Mouse (Mus musculus): ENCODE measurements at regions not wholly inside any gene's neighbourhood (a gene's known extent, or its start where the extent isn't known, plus 50 kb on each side); places are given as distances from the start of the nearest gene placed in this dataset.

GRCm38 (mm10) chrX:99275536-99275935 lies 139.6 kb downstream of the Efnb1 start:
- ATAC-seq (replicated peaks; ENCODE audit: low FRiP score, low TSS enrichment, low read depth), result no peak

GRCm38 (mm10) chrX:99271908-99272307 lies 136.0 kb downstream of the Efnb1 start:
- Histone ChIP-seq H3K9me3 (ENCODE audit: control insufficient read depth, low read length) (no peaks in the 10 kb centered on the region), H3K9ac (ENCODE audit: low read length) (no peak overlapping the region), H3K4me3 (ENCODE audit: low read depth, low read length) (no peak overlapping the region), H3K4me1 (replicated peaks; ENCODE audit: control insufficient read depth, insufficient read depth, low read length) (no peaks in the 10 kb centered on the region), H3K27me3 (replicated peaks; ENCODE audit: control insufficient read depth, insufficient read depth, low read length) (peaks cover under 1% of the 10 kb centered on the region; the same call in 1 of the 2 replicates), H3K27ac (ENCODE audit: low read depth) (no peak overlapping the region), H3K4me2 (ENCODE audit: low read length) (no peak overlapping the region), H3K36me3 (ENCODE audit: control insufficient read depth, insufficient read depth, low read length) (no peaks in the 10 kb centered on the region)
- ATAC-seq (replicated peaks; ENCODE audit: low FRiP score, low TSS enrichment, low read depth) (no peak), DNase-seq (ENCODE audit: low spot score) (no peak)
- WGBS, result 63% methylated on average over 3 of the region's 3 CpGs

More at GRCm38 (mm10) chrX:99275536-99275935, 139.6 kb downstream of the Efnb1 start:
- H3K4me3 ChIP-seq (ENCODE audit: low read depth, low read length), result no peak overlapping the region
- WGBS, result 63% methylated on average over 5 of the region's 5 CpGs
- DNase-seq (ENCODE audit: low spot score), result no peak
- H3K4me1 ChIP-seq (replicated peaks; ENCODE audit: control insufficient read depth, insufficient read depth, low read length), result no peaks in the 10 kb centered on the region
- H3K9ac ChIP-seq (ENCODE audit: low read length), result no peak overlapping the region
- no peaks in the 10 kb centered on the region for H3K36me3 ChIP-seq (ENCODE audit: control insufficient read depth, insufficient read depth, low read length)
- no peak overlapping the region for H3K4me2 ChIP-seq (ENCODE audit: low read length)
- peaks cover 5% of the 10 kb centered on the region; the same call in 1 of the 2 replicates for H3K27me3 ChIP-seq (replicated peaks; ENCODE audit: control insufficient read depth, insufficient read depth, low read length)
- no peaks in the 10 kb centered on the region for H3K9me3 ChIP-seq (ENCODE audit: control insufficient read depth, low read length)
- no peak overlapping the region for H3K27ac ChIP-seq (ENCODE audit: low read depth)

- Histone ChIP-seq H3K9me3 (ENCODE audit: control insufficient read depth, low read length) (no peaks in the 10 kb centered on the region), H3K4me1 (replicated peaks; ENCODE audit: control insufficient read depth, insufficient read depth, low read length) (no peaks in the 10 kb centered on the region), H3K4me3 (ENCODE audit: low read depth, low read length) (no peak overlapping the region), H3K27ac (ENCODE audit: low read depth) (no peak overlapping the region), H3K27me3 (replicated peaks; ENCODE audit: control insufficient read depth, insufficient read depth, low read length) (0 out of 2 replicates have a peak, but pooled peaks cover 6% of the 10 kb centered on the region), H3K36me3 (ENCODE audit: control insufficient read depth, insufficient read depth, low read length) (no peaks in the 10 kb centered on the region), H3K4me2 (ENCODE audit: low read length) (no peak overlapping the region), H3K9ac (ENCODE audit: low read length) (no peak overlapping the region)
- WGBS, result 72% methylated on average over 5 of the region's 5 CpGs
- no peak for DNase-seq (ENCODE audit: low spot score)
- no peak for ATAC-seq (replicated peaks; ENCODE audit: low FRiP score, low TSS enrichment, low read depth)
Measured at GRCm38 (mm10) chrX:99249038-99249607, 113.2 kb downstream of the Efnb1 start.

DNA sequence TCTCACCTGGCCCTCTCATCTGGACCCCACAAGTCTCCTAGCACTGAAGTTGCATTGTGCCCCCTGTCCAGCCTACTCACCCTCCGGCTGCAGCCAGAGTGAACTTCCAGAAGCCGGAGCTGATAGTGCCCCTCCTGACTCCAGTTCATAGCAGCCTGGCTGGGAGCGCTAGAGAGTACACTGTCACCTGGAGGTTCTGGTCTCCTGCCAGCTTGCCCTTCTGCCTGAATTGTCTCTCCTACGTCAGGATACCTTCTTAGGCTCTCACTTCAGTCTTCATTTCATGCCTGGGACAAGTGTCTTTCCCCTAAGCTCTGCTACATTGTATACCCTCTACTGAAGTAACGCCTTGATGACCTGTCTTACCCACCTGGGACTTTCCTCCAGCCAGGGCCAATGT lies 112.3 kb downstream of the Efnb1 start:
- 84% methylated on average over 5 of the region's 5 CpGs for WGBS
- Histone ChIP-seq H3K4me3 (ENCODE audit: low read depth, low read length) (no peak overlapping the region), H3K4me2 (ENCODE audit: low read length) (no peak overlapping the region), H3K27me3 (replicated peaks; ENCODE audit: control insufficient read depth, insufficient read depth, low read length) (0 out of 2 replicates have a peak, but pooled peaks cover 6% of the 10 kb centered on the region), H3K36me3 (ENCODE audit: control insufficient read depth, insufficient read depth, low read length) (no peaks in the 10 kb centered on the region), H3K27ac (ENCODE audit: low read depth) (no peak overlapping the region), H3K9me3 (ENCODE audit: control insufficient read depth, low read length) (no peaks in the 10 kb centered on the region), H3K9ac (ENCODE audit: low read length) (no peak overlapping the region), H3K4me1 (replicated peaks; ENCODE audit: control insufficient read depth, insufficient read depth, low read length) (no peaks in the 10 kb centered on the region)
- ATAC-seq (replicated peaks; ENCODE audit: low FRiP score, low TSS enrichment, low read depth), result no peak
- DNase-seq (ENCODE audit: low spot score), result no peak

DNA sequence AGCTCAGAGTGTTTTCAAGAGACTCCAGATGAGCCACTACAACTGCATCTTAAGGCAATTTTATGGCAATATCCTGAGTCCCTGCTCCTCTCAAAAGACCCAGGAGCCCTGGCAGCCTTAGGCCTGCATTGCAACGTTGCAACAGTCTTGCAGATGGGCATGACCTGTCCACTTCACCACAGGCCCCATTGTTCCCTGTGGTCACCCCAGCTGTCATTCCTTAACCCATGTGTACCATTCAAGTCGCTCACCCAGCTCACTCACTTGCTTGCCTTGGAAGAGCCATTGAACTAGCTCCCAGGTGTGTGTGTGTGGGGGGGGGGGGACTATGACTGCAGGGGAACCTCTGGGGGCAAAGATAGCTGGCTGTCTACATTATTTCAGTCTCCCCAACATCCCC lies 110.8 kb downstream of the Efnb1 start:
- WGBS, result 76% methylated on average over 2 of the region's 2 CpGs
- Histone ChIP-seq H3K4me1 (replicated peaks; ENCODE audit: control insufficient read depth, insufficient read depth, low read length) (0 out of 2 replicates have a peak, but pooled peaks cover 3% of the 10 kb centered on the region), H3K4me2 (ENCODE audit: low read length) (no peak overlapping the region), H3K9me3 (ENCODE audit: control insufficient read depth, low read length) (no peaks in the 10 kb centered on the region), H3K27ac (ENCODE audit: low read depth) (no peak overlapping the region), H3K27me3 (replicated peaks; ENCODE audit: control insufficient read depth, insufficient read depth, low read length) (peaks cover 8% of the 10 kb centered on the region; the same call in 1 of the 2 replicates), H3K4me3 (ENCODE audit: low read depth, low read length) (no peak overlapping the region), H3K36me3 (ENCODE audit: control insufficient read depth, insufficient read depth, low read length) (no peaks in the 10 kb centered on the region), H3K9ac (ENCODE audit: low read length) (no peak overlapping the region)
- ATAC-seq (replicated peaks; ENCODE audit: low FRiP score, low TSS enrichment, low read depth) (no peak), DNase-seq (ENCODE audit: low spot score) (no peak)

DNA sequence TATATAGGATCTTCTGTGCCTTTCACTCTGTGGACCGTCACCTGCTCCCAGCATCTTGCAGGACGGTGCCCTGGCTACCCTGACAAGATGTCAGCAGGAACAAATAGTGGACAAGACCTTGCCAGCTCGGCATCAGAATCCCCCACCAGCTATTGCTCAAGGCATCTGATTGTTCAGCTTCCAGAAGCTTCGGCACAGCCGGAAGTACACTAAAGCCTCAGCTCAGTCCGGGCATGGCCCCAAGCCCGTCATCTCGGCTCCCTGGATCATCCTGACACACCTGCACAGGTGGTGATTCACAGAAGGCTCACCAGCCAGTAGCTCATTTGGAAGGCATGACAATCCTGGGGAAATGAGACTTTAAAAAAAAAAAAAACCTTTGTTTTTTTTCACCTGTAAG lies 110.1 kb downstream of the Efnb1 start:
- WGBS, result 80% methylated on average over 8 of the region's 8 CpGs
- no peak for ATAC-seq (replicated peaks; ENCODE audit: low FRiP score, low TSS enrichment, low read depth)
- Histone ChIP-seq H3K9me3 (ENCODE audit: control insufficient read depth, low read length) (no peaks in the 10 kb centered on the region), H3K4me3 (ENCODE audit: low read depth, low read length) (no peak overlapping the region), H3K36me3 (ENCODE audit: control insufficient read depth, insufficient read depth, low read length) (no peaks in the 10 kb centered on the region), H3K27me3 (replicated peaks; ENCODE audit: control insufficient read depth, insufficient read depth, low read length) (peaks cover 8% of the 10 kb centered on the region; the same call in 1 of the 2 replicates), H3K27ac (ENCODE audit: low read depth) (no peak overlapping the region), H3K9ac (ENCODE audit: low read length) (no peak overlapping the region), H3K4me2 (ENCODE audit: low read length) (no peak overlapping the region), H3K4me1 (replicated peaks; ENCODE audit: control insufficient read depth, insufficient read depth, low read length) (0 out of 2 replicates have a peak, but pooled peaks cover 3% of the 10 kb centered on the region)
- DNase-seq (ENCODE audit: low spot score), result no peak

DNA sequence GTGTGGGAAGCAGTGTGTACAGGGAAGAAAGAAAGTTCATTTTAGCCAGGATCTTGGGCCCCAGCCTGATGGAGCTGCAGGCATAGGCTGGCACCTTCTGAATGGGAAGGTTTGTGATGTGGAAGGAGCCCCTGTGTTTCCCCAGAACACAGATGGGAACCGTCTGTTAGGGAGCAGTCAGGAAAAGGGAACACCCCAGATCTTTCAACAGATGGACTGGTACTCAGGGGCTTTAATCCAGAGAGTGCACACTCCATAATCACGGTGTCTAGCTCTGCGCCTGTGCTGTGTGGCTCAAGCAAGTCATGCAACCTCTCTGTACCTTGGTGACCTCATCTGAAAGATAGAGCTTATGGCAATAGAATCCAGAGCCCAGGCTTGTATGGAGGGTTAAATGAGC lies 109.6 kb downstream of the Efnb1 start:
- no peak overlapping the region for H3K9ac ChIP-seq (ENCODE audit: low read length)

GRCm38 (mm10) chrX:99243251-99243650 lies 107.3 kb downstream of the Efnb1 start:
- Histone ChIP-seq H3K27ac (ENCODE audit: low read depth) (no peak overlapping the region), H3K9me3 (ENCODE audit: control insufficient read depth, low read length) (no peaks in the 10 kb centered on the region), H3K36me3 (ENCODE audit: control insufficient read depth, insufficient read depth, low read length) (no peaks in the 10 kb centered on the region), H3K4me1 (replicated peaks; ENCODE audit: control insufficient read depth, insufficient read depth, low read length) (0 out of 2 replicates have a peak, but pooled peaks cover 3% of the 10 kb centered on the region), H3K4me2 (ENCODE audit: low read length) (no peak overlapping the region), H3K9ac (ENCODE audit: low read length) (no peak overlapping the region), H3K4me3 (ENCODE audit: low read depth, low read length) (no peak overlapping the region), H3K27me3 (replicated peaks; ENCODE audit: control insufficient read depth, insufficient read depth, low read length) (peaks cover 5% of the 10 kb centered on the region; the same call in 1 of the 2 replicates)
- no peak for ATAC-seq (replicated peaks; ENCODE audit: low FRiP score, low TSS enrichment, low read depth)
- WGBS, result 86% methylated on average over 5 of the region's 5 CpGs
- no peak for DNase-seq (ENCODE audit: low spot score)

More for the DNA sequence above, 109.6 kb downstream of the Efnb1 start:
- no peaks in the 10 kb centered on the region for H3K36me3 ChIP-seq (ENCODE audit: control insufficient read depth, insufficient read depth, low read length)
- H3K4me3 ChIP-seq (ENCODE audit: low read depth, low read length), result no peak overlapping the region
- 95% methylated on average over 3 of the region's 3 CpGs for WGBS
- H3K4me2 ChIP-seq (ENCODE audit: low read length), result no peak overlapping the region
- H3K27ac ChIP-seq (ENCODE audit: low read depth), result no peak overlapping the region
- no peaks in the 10 kb centered on the region for H3K9me3 ChIP-seq (ENCODE audit: control insufficient read depth, low read length)
- no peak for DNase-seq (ENCODE audit: low spot score)
- H3K27me3 ChIP-seq (replicated peaks; ENCODE audit: control insufficient read depth, insufficient read depth, low read length), result peaks cover 8% of the 10 kb centered on the region; the same call in 1 of the 2 replicates
- no peak for ATAC-seq (replicated peaks; ENCODE audit: low FRiP score, low TSS enrichment, low read depth)
- 0 out of 2 replicates have a peak, but pooled peaks cover 3% of the 10 kb centered on the region for H3K4me1 ChIP-seq (replicated peaks; ENCODE audit: control insufficient read depth, insufficient read depth, low read length)

DNA sequence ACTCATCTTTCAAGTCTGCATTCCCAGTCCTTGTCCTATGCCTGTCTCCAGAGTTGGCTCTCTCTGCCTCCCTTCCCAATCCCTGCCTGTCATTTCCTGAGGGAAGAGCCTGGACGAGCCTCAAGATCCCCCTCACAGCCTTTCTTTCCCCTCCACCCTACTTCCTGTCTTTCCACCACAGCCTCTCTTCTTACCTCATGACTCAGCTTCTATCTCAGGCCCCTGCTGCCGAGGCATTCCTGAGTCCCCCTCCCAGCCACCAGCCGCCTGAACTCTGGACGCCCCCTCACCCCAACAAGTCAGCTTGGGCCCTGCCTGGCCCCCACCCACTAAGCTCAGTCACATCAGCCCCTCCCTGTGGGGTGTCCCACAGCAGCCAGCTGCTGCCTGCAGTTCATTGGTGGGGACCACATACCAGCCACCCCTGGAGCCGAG lies 105.8 kb downstream of the Efnb1 start:
- Histone ChIP-seq H3K4me1 (replicated peaks; ENCODE audit: control insufficient read depth, insufficient read depth, low read length) (0 out of 2 replicates have a peak, but pooled peaks cover 3% of the 10 kb centered on the region), H3K27me3 (replicated peaks; ENCODE audit: control insufficient read depth, insufficient read depth, low read length) (peaks cover 5% of the 10 kb centered on the region; the same call in 1 of the 2 replicates), H3K4me3 (ENCODE audit: low read depth, low read length) (no peak overlapping the region), H3K27ac (ENCODE audit: low read depth) (no peak overlapping the region; the same call in 1 of the 2 replicates), H3K36me3 (ENCODE audit: control insufficient read depth, insufficient read depth, low read length) (no peaks in the 10 kb centered on the region), H3K9ac (ENCODE audit: low read length) (no peak overlapping the region), H3K9me3 (ENCODE audit: control insufficient read depth, low read length) (no peaks in the 10 kb centered on the region), H3K4me2 (ENCODE audit: low read length) (no peak overlapping the region)
- WGBS, result 23% methylated on average over 5 of the region's 5 CpGs
- DNase-seq (ENCODE audit: low spot score) (no peak), ATAC-seq (replicated peaks; ENCODE audit: low FRiP score, low TSS enrichment, low read depth) (no peak)

Data from intestine, embryonic 14.5 days (tissue).